Mouse (Mus musculus): Measurements from ENCODE around the gene Hist1h3d.

DNA sequence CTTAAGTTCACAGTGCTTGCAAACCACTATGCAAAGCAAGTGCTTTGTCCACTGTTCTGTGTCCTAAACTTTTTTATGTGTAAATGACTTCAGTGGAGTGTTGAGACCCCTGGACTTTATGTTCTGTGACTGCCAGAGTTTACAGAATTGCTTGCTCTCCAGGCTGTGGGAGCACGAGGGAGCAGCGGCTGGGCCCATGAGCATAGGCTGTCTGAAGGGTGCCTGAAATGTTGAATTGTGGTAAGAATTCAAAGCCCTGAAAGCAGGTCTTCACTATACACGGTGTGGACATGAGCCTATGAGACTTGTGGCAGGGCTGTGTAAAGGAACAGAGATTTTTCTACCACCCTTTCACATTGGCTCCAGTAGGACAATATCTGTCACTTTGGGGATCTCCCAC, 36.1 kb downstream of the Hist1h3d start:
- no peak for TF ChIP-seq MAZ (IDR thresholded peaks at IDR 0.05; ENCODE audit: low read depth, low read length)
- TF ChIP-seq CTCF (IDR thresholded peaks at IDR 0.05 in 2 of 3, conservative IDR thresholded peaks at IDR 0.05 in 1 of 3; ENCODE audit: control insufficient read depth in 1 of 3, insufficient read depth in 1 of 3, low read depth in 2 of 3, low read length in 3 of 3, poor library complexity in 1 of 3, severe bottlenecking in 1 of 3), result no peak
- no peak for TF ChIP-seq POLR2A (IDR thresholded peaks at IDR 0.05; ENCODE audit: control insufficient read depth in 1 of 2, insufficient read depth in 1 of 2, low read depth in 1 of 2, low read length in 2 of 2, poor library complexity in 1 of 2)
- TF ChIP-seq UBTF (IDR thresholded peaks at IDR 0.05; ENCODE audit: borderline replicate concordance, insufficient read depth, low read depth, low read length), result no peak
- no peak for TF ChIP-seq TCF12 (IDR thresholded peaks at IDR 0.05; ENCODE audit: low read depth, low read length)
- TF ChIP-seq USF1 (IDR thresholded peaks at IDR 0.05; ENCODE audit: low read depth, low read length), result no peak
- TF ChIP-seq RAD21 (IDR thresholded peaks at IDR 0.05; ENCODE audit: low read depth, low read length), result no peak
- no peak for TF ChIP-seq EP300 (IDR thresholded peaks at IDR 0.05; ENCODE audit: low read depth in 1 of 2, low read length in 2 of 2)
- no peak for TF ChIP-seq ZNF384 (IDR thresholded peaks at IDR 0.05; ENCODE audit: low read depth, low read length)
